Mouse (Mus musculus) testis, adult 2 months (tissue): ENCODE data around the gene Agap1.

Experiments used
- CTCF ChIP-seq: fragments of 200-500 bp; IDR thresholded peaks from 2 replicates; pipeline ENCODE4 v1.5.1; 2012; ENCODE audit warnings: low read depth, mild to moderate bottlenecking, inconsistent platforms, low read length, moderate library complexity; ENCODE audit not compliant: control insufficient read depth, insufficient read depth, insufficient replicate concordance
- POLR2A ChIP-seq: fragments of 200-500 bp; IDR thresholded peaks from 2 replicates; pipeline ENCODE4 v1.6.1; 2012; ENCODE audit warnings: low read depth, mild to moderate bottlenecking, inconsistent platforms, low read length, moderate library complexity; ENCODE audit not compliant: control insufficient read depth

DNA sequence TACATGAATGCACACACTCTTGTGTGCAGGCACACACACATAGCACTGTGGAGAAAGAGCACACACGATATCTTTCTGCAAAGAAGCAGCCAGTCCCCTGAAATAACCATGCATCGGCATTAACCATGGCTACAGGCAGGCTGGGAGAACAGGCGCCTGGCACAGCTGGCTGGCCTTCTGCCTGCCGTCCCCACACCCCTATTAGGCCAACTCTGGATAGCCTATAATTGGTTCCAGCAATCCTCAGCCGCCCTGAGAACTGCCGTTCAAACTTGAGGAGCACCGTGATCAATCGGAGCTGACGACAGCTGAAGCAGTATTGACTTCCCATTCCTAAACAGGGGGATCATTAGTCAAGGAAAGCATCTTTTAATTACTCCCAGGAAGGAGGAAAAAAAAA lies 391.5 kb downstream of the Agap1 start:
- TF ChIP-seq CTCF (no peak), POLR2A (no peak)
